Mouse (Mus musculus) heart, postnatal 0 days (tissue): ENCODE data around the gene Ap1m1. TPM values are rescaled to one million over a fixed set of nuclear protein-coding genes. Genes with fewer than 3 reads are reported as not detected.

ENCODE experiments used
- ATAC-seq: fragments of 200-750 bp; cut with Nextera tagmentation; 2 replicates; pipeline ENCODE4 v1.8.0; 2017; ENCODE audit warnings: low read depth, moderate number of reproducible peaks, moderate library complexity; ENCODE audit not compliant: insufficient read depth
- DNase-seq: peaks from one replicate; pipeline ENCODE4 v3.0.0-alpha.2; 2016; ENCODE audit warnings: low spot score
- H3K27ac ChIP-seq: fragments of 300-500 bp; sonication (generic); 2 replicates; pipeline ENCODE4 v1.5.1; 2014; ENCODE audit warnings: low read depth, mild to moderate bottlenecking
- H3K27me3 ChIP-seq: fragments of 300-500 bp; sonication (generic); 2 replicates; pipeline ENCODE4 v1.6.1; 2014; ENCODE audit warnings: low read length, mixed read lengths; ENCODE audit not compliant: control insufficient read depth, insufficient read depth
- H3K36me3 ChIP-seq: fragments of 300-500 bp; sonication (generic); replicated peaks from 2 replicates; pipeline ENCODE4 v1.6.1; 2014; ENCODE audit warnings: low read length, mixed read lengths; ENCODE audit not compliant: control insufficient read depth, insufficient read depth
- H3K4me1 ChIP-seq: fragments of 300-500 bp; sonication (generic); 2 replicates; pipeline ENCODE4 v1.6.1; 2014; ENCODE audit warnings: antibody characterized with exemption; ENCODE audit not compliant: control insufficient read depth, insufficient read depth
- H3K4me2 ChIP-seq: fragments of 300-500 bp; sonication (generic); 2 replicates; pipeline ENCODE4 v1.6.1; 2014; ENCODE audit warnings: low read depth, mild to moderate bottlenecking, low read length, moderate library complexity
- H3K4me3 ChIP-seq: fragments of 300-500 bp; sonication (generic); 2 replicates; pipeline ENCODE4 v1.5.1; 2014; ENCODE audit warnings: low read depth, low read length
- H3K9ac ChIP-seq: fragments of 300-500 bp; sonication (generic); replicated peaks from 2 replicates; pipeline ENCODE4 v1.6.1; 2014; ENCODE audit warnings: low read depth, low read length, mixed read lengths
- H3K9me3 ChIP-seq: fragments of 300-500 bp; sonication (generic); replicated peaks from 2 replicates; pipeline ENCODE4 v1.6.1; 2016; ENCODE audit warnings: low read length; ENCODE audit not compliant: control insufficient read depth
- CTCF ChIP-seq: IDR thresholded peaks from 2 replicates; pipeline ENCODE4 v1.5.1; 2016; ENCODE audit warnings: antibody characterized with exemption, control low read depth, low read depth
- EP300 ChIP-seq: IDR thresholded peaks from 2 replicates; pipeline ENCODE4 v1.6.1; 2016; ENCODE audit warnings: antibody characterized with exemption, low read depth
- WGBS: fragments of 180-500 bp; shearing (Covaris S2); extraction: QIAGEN DNeasy Blood & Tissue Kit; methylation state at CpG from one replicate; pipeline ENCODE4 v1.1.7; 2014; 5-methylcytosine and 5-hydroxymethylcytosine counted together
- polyA plus RNA-seq: library from polyadenylated mRNA; unstranded; fragments of >200 nt; fragmentation: Nextera tagmentation; extraction: Ambion mirVana; gene quantifications from 2 replicates; pipeline ENCODE4 v1.2.1, GENCODE M21; 2015
- total RNA-seq: library from RNA; depleted of rRNA; stranded (reverse); fragments of >200 nt; gene quantifications from 2 replicates; pipeline ENCODE4 v1.2.3, GENCODE M21; 2014; ENCODE audit warnings: low replicate concordance

Gene Ap1m1
- total and polyA plus RNA-seq, 2 experiments from 2014 or later = 36.1 to 83.4 TPM

- H3K9me3 ChIP-seq = no peaks in the 10 kb centered on the region
- H3K4me3 ChIP-seq = no peak overlapping the region
- DNase-seq (no peak), ATAC-seq (no peak)
- H3K4me2 ChIP-seq = no peak overlapping the region
- TF ChIP-seq EP300 (no peak), CTCF (no peak)
- peaks cover 14% of the 10 kb centered on the region for H3K4me1 ChIP-seq
- H3K9ac ChIP-seq = no peak overlapping the region
- no peak overlapping the region for H3K27ac ChIP-seq
- H3K36me3 ChIP-seq = no peaks in the 10 kb centered on the region
- 36% methylated on average over 7 of the region's 7 CpGs for WGBS
- H3K27me3 ChIP-seq = no peaks in the 10 kb centered on the region
Observed at GRCm38 (mm10) chr8:72263451-72263850, 23.6 kb downstream of the Ap1m1 start.

DNA sequence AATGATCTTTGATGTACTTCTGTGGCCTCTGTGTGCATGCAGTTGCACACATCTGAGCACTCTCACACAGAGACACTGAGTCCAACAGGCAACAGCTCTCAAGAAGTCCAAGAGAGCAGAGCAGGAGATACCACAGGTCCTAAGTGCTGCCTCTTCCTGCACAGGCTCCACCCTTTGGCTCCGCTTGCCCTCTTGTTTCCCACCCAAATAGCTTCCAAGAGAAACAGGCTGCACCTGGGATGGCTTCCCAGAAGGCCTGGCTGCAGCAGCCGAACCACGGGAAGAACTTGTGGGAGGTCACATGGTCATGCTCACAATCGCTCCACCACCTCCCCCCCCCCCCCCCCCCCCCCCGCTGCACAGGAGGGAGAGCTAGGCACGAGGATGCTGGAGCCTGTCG lies 25.5 kb downstream of the Ap1m1 start:
- peak; percentile 47 for DNase-seq
- WGBS = 40% methylated on average over 6 of the region's 7 CpGs
- ATAC-seq = peak; percentile 1; the same call in 1 of the 2 replicates
- Histone ChIP-seq H3K4me2 (no peak overlapping the region), H3K27me3 (no peaks in the 10 kb centered on the region), H3K4me3 (no peak overlapping the region), H3K36me3 (no peaks in the 10 kb centered on the region), H3K4me1 (peaks cover 22% of the 10 kb centered on the region), H3K27ac (no peak overlapping the region), H3K9me3 (no peaks in the 10 kb centered on the region), H3K9ac (no peak overlapping the region)
- TF ChIP-seq EP300 = peak; percentile 51; the same call in 1 of the 2 replicates
- no peak for TF ChIP-seq CTCF

DNA sequence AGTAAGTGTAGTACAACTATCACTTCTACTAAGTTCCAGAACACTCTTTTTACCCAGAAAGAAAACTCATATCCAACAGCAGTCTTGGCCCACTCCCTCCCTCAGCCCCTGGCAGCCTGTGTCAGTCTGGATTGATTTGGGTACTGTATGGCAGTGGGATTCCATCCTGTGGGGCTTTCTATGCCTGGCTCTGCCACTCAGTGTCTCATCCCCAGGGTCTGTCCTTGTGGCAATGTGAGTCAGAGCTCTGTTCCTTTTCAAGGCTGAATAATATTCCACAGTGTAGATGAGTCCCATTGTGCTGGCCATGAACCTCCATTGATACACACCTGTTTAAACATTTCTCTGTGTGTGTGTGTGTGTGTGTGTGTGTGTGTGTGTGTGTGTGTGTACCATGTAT lies 26.9 kb downstream of the Ap1m1 start:
- TF ChIP-seq CTCF (no peak), EP300 (no peak)
- H3K9me3 ChIP-seq = no peaks in the 10 kb centered on the region
- ATAC-seq (no peak), DNase-seq (no peak)
- H3K4me2 ChIP-seq = no peak overlapping the region
- H3K27ac ChIP-seq = no peak overlapping the region
- no peaks in the 10 kb centered on the region for H3K36me3 ChIP-seq
- H3K4me3 ChIP-seq = no peak overlapping the region
- H3K9ac ChIP-seq = no peak overlapping the region
- H3K4me1 ChIP-seq = 0 out of 2 replicates have a peak, but pooled peaks cover 15% of the 10 kb centered on the region
- no peaks in the 10 kb centered on the region for H3K27me3 ChIP-seq

DNA sequence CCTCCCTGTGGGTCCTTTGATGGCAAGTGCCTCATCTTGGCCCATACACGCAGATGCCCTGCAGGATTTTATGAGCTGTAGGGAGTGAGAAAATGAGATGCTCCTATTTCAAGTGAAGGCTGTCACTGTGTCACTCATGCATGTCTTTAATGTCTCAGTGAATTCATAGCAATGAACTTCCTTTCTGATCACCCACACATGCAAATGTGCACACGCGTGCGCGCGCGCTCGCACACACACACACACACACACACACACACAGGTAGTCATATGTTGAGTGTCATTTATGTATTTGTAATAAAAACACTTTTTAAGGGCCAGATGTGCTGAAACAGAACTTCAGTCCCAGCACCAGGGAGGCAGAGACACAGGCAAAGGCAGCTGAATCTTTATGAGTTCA lies 27.3 kb downstream of the Ap1m1 start:
- Histone ChIP-seq H3K4me3 (no peak overlapping the region), H3K27ac (no peak overlapping the region), H3K36me3 (no peaks in the 10 kb centered on the region), H3K9ac (no peak overlapping the region), H3K4me1 (0 out of 2 replicates have a peak, but pooled peaks cover 15% of the 10 kb centered on the region), H3K4me2 (no peak overlapping the region), H3K9me3 (no peaks in the 10 kb centered on the region), H3K27me3 (no peaks in the 10 kb centered on the region)
- no peak for TF ChIP-seq EP300
- no peak for TF ChIP-seq CTCF
- WGBS = 95% methylated on average over 8 of the region's 8 CpGs
- no peak for DNase-seq
- ATAC-seq = no peak

DNA sequence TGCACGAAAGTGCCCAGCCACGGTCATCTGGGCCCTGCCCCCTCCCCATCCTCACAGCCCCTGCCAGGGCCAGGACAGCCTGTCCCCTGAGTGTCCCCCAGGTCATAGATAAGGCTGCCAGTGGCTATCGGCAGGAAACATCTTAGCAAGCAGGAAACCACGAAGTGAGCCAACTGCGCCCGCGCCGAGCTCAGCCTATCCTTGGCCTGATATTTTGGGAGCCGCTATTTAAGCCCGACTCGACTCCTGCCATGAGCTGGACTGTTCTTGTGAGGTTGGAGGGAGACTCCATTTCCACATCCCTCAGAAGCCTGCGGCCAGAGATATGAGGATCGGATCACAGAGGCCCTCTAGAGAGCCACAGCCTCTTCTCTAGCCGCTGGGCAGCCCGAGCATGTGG lies 28.5 kb downstream of the Ap1m1 start:
- TF ChIP-seq CTCF (no peak; the same call in 1 of the 2 replicates), EP300 (peak; percentile 100)
- H3K4me3 ChIP-seq = no peak overlapping the region
- peak overlapping the region; percentile 28; the same call in 1 of the 2 replicates for H3K9ac ChIP-seq
- no peaks in the 10 kb centered on the region for H3K9me3 ChIP-seq
- no peaks in the 10 kb centered on the region for H3K36me3 ChIP-seq
- ATAC-seq = peak; percentile 85
- DNase-seq = peak; percentile 82
- WGBS = 32% methylated on average over 15 of the region's 15 CpGs
- H3K4me2 ChIP-seq = peak overlapping the region; percentile 20
- no peaks in the 10 kb centered on the region for H3K27me3 ChIP-seq
- H3K4me1 ChIP-seq = 0 out of 2 replicates have a peak, but pooled peaks cover 15% of the 10 kb centered on the region
- peak overlapping the region; percentile 92 for H3K27ac ChIP-seq

DNA sequence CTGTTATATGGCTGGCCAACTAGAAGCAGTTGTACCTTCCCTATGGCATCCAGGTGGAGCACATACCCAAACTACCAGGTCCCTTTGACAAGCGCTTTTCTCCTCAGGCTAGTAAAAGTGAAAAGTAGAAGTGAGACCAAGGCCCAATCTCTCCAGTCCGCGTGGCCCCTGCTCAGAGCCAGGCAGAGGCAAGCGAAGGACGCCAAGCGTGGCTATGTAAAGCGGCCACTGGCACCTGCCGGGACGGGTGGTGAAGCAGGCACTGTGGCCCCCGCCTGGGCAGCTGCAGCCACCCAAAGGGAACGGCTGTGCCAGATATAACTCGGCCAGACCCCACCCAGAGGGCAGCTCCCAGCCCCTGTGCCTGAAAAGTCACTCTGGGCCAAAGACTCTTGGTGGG lies 30.8 kb downstream of the Ap1m1 start:
- DNase-seq (no peak), ATAC-seq (no peak)
- Histone ChIP-seq H3K36me3 (no peaks in the 10 kb centered on the region), H3K27ac (no peak overlapping the region), H3K4me3 (no peak overlapping the region), H3K9me3 (no peaks in the 10 kb centered on the region), H3K9ac (no peak overlapping the region), H3K4me2 (no peak overlapping the region), H3K4me1 (0 out of 2 replicates have a peak, but pooled peaks cover 12% of the 10 kb centered on the region), H3K27me3 (no peaks in the 10 kb centered on the region)
- TF ChIP-seq CTCF (no peak), EP300 (no peak)
- 84% methylated on average over 12 of the region's 12 CpGs for WGBS
